Mouse (Mus musculus) heart, adult 18-20 months (tissue): Measurements from ENCODE around the gene Gm11099. TPM values are rescaled to one million over a fixed set of nuclear protein-coding genes. Genes with fewer than 3 reads are reported as not detected.

Experiments
- DNase-seq, 2 experiments: peaks; one replicate each; pipeline ENCODE4 v3.0.0; 2021 to 2022; ENCODE audit warnings: mixed read lengths in 1 of 2
- long read RNA-seq, 2 experiments: library from polyadenylated mRNA; stranded (forward); transcript quantifications; one replicate each; pipeline ENCODE4 v2.0.0; 2021
- total RNA-seq, 2 experiments: library from RNA; stranded (reverse); gene quantifications; 2 replicates each; pipeline ENCODE4 v1.2.3; 2021

Gene Gm11099
- not detected for total RNA-seq
- long read RNA-seq, experiment 1: 0 reads
- long read RNA-seq, experiment 2: 0 reads

- no peak for DNase-seq
These were observed at the start of gene Gm11099 for GRCm38 (mm10) chr2:58859134-58859533. Gene Gm11099 (plus strand): TSS chr2:58859434.

- no peak for DNase-seq
These were observed 46.3 kb upstream of the Gm11099 start for GRCm38 (mm10) chr2:58812941-58813340.

- no peak for DNase-seq
These were observed 30.2 kb upstream of the Gm11099 start for GRCm38 (mm10) chr2:58828910-58829600.

- peak; percentile 4 to 8 for DNase-seq
These were observed 29.1 kb upstream of the Gm11099 start for GRCm38 (mm10) chr2:58829981-58830742.

- no peak for DNase-seq
These were observed 26.8 kb upstream of the Gm11099 start for GRCm38 (mm10) chr2:58832253-58832980.

- no peak for DNase-seq
These were observed 18.2 kb upstream of the Gm11099 start for GRCm38 (mm10) chr2:58841021-58841420.

GRCm38 (mm10) chr2:58842443-58842842 is 16.8 kb upstream of the Gm11099 start:
- no peak for DNase-seq

- no peak for DNase-seq
These were observed 14.7 kb upstream of the Gm11099 start for GRCm38 (mm10) chr2:58844499-58844898.

- DNase-seq: no peak
These were observed 20.6 kb downstream of the Gm11099 start for GRCm38 (mm10) chr2:58879876-58880275.

- DNase-seq: no peak
These were observed 45.8 kb downstream of the Gm11099 start for GRCm38 (mm10) chr2:58905057-58905456.

- peak; percentile 1 to 5 for DNase-seq
These were observed 47.7 kb downstream of the Gm11099 start for GRCm38 (mm10) chr2:58906814-58907516.

- DNase-seq: no peak
These were observed 53.1 kb downstream of the Gm11099 start for GRCm38 (mm10) chr2:58912339-58912738.

- no peak for DNase-seq
These were observed 59.1 kb downstream of the Gm11099 start for GRCm38 (mm10) chr2:58918351-58918750.

- DNase-seq: no peak
These were observed 66.3 kb downstream of the Gm11099 start for GRCm38 (mm10) chr2:58925551-58925950.

- DNase-seq: no peak
These were observed 82.1 kb downstream of the Gm11099 start for GRCm38 (mm10) chr2:58941361-58941760.

- no peak for DNase-seq
These were observed 89.6 kb downstream of the Gm11099 start for GRCm38 (mm10) chr2:58948796-58949195.

- no peak for DNase-seq
These were observed 92.9 kb downstream of the Gm11099 start for GRCm38 (mm10) chr2:58952101-58952500.

GRCm38 (mm10) chr2:58956351-58956750 is 97.1 kb downstream of the Gm11099 start:
- no peak for DNase-seq

- no peak for DNase-seq
These were observed 97.6 kb downstream of the Gm11099 start for GRCm38 (mm10) chr2:58956770-58957300.
